Mouse (Mus musculus): ENCODE data around the gene Camk2n2. TPM values are rescaled to one million over a fixed set of nuclear protein-coding genes. Genes with fewer than 3 reads are reported as not detected.
A peak's percentile ranks its signal among the peaks of the same experiment; 100 is the strongest.

Gene Camk2n2
- polyA plus RNA-seq, 1 experiment from 2014 or later = 0.10 TPM

MicroRNAs encoded within 50 kb of the gene (microRNA counts, 519-probe panel; counts per million panel counts)
- microRNA mmu-miR-1224 = 3,164 counts per million, percentile 63 among the panel's probes with 10 or more counts

Small RNA genes lying within 50 kb of the gene (microRNA-seq; reads per million reads assigned to microRNA genes)
- not detected for gene Mir1224

Other genes starting within 250 kb of the Camk2n2 start
- 17.2 and 18.5 TPM in 2 replicates for gene Abcc5, start 194.9 kb downstream of the Camk2n2 start, polyA plus RNA-seq (2015; fragmentation: Nextera tagmentation; extraction: Ambion mirVana)
- gene Eif2b5, start 122.5 kb downstream of the Camk2n2 start, polyA plus RNA-seq (2015; fragmentation: Nextera tagmentation; extraction: Ambion mirVana) = 44.1 and 48.7 TPM in 2 replicates
- 3.8 and 4.8 TPM in 2 replicates for gene Dvl3, start 104.3 kb downstream of the Camk2n2 start, polyA plus RNA-seq (2015; fragmentation: Nextera tagmentation; extraction: Ambion mirVana)
- 386 and 395 TPM in 2 replicates for gene Ap2m1, start 85.8 kb downstream of the Camk2n2 start, polyA plus RNA-seq (2015; fragmentation: Nextera tagmentation; extraction: Ambion mirVana)
- gene Abcf3, start 72.7 kb downstream of the Camk2n2 start, polyA plus RNA-seq (2015; fragmentation: Nextera tagmentation; extraction: Ambion mirVana) = 24.6 and 28.4 TPM in 2 replicates
- gene Vwa5b2, start 31.8 kb downstream of the Camk2n2 start, polyA plus RNA-seq (2015; fragmentation: Nextera tagmentation; extraction: Ambion mirVana) = 0.21 and 0.33 TPM in 2 replicates
- gene Eef1akmt4, start 9.7 kb downstream of the Camk2n2 start, polyA plus RNA-seq (2015; fragmentation: Nextera tagmentation; extraction: Ambion mirVana) = 16.0 and 16.2 TPM in 2 replicates
- 0.08 TPM in 1 of 2 replicates, not detected in the other for gene Gm49333, start 9.7 kb downstream of the Camk2n2 start, polyA plus RNA-seq (2015; fragmentation: Nextera tagmentation; extraction: Ambion mirVana)
- 20.7 and 22.9 TPM in 2 replicates for gene Alg3, start 9.6 kb downstream of the Camk2n2 start, polyA plus RNA-seq (2015; fragmentation: Nextera tagmentation; extraction: Ambion mirVana)
- 0.10 TPM in 1 of 2 replicates, not detected in the other for gene Ece2, start 8.5 kb upstream of the Camk2n2 start, polyA plus RNA-seq (2015; fragmentation: Nextera tagmentation; extraction: Ambion mirVana)
- gene Psmd2, start 30.4 kb upstream of the Camk2n2 start, polyA plus RNA-seq (2015; fragmentation: Nextera tagmentation; extraction: Ambion mirVana) = 164 and 171 TPM in 2 replicates
- gene Eif4g1, start 47.0 kb upstream of the Camk2n2 start, polyA plus RNA-seq (2015; fragmentation: Nextera tagmentation; extraction: Ambion mirVana) = 86.2 and 98.5 TPM in 2 replicates
- 1.3 and 1.8 TPM in 2 replicates for gene Fam131a, start 72.0 kb upstream of the Camk2n2 start, polyA plus RNA-seq (2015; fragmentation: Nextera tagmentation; extraction: Ambion mirVana)
- gene Polr2h, start 96.4 kb upstream of the Camk2n2 start, polyA plus RNA-seq (2015; fragmentation: Nextera tagmentation; extraction: Ambion mirVana) = 36.4 and 39.3 TPM in 2 replicates
- 9.5 and 13.7 TPM in 2 replicates for gene Clcn2, start 96.5 kb upstream of the Camk2n2 start, polyA plus RNA-seq (2015; fragmentation: Nextera tagmentation; extraction: Ambion mirVana)
- 0.37 and 0.47 TPM in 2 replicates for gene Chrd, start 111.8 kb upstream of the Camk2n2 start, polyA plus RNA-seq (2015; fragmentation: Nextera tagmentation; extraction: Ambion mirVana)
- gene Thpo, start 113.2 kb upstream of the Camk2n2 start, polyA plus RNA-seq (2015; fragmentation: Nextera tagmentation; extraction: Ambion mirVana) = 5.0 and 5.6 TPM in 2 replicates

Data from liver, embryonic 15.5 days (tissue).